Mouse (Mus musculus) small intestine, adult 2 months (tissue): Measurements from ENCODE around the gene Rad9a.

Experiments used
- CTCF ChIP-seq: fragments of 200-500 bp; IDR thresholded peaks from 2 replicates; pipeline ENCODE4 v1.5.1; 2012; ENCODE audit warnings: low read depth, mild to moderate bottlenecking, control low read depth, inconsistent platforms, low read length, moderate library complexity, mixed read lengths; ENCODE audit not compliant: insufficient replicate concordance, insufficient read length; ENCODE audit errors: extremely low read depth
- POLR2A ChIP-seq: fragments of 200-500 bp; IDR thresholded peaks from 2 replicates; pipeline ENCODE4 v1.6.1; 2012; ENCODE audit warnings: low read depth, mild to moderate bottlenecking, control low read depth, inconsistent platforms, low read length, moderate library complexity

- TF ChIP-seq POLR2A = no peak
- TF ChIP-seq CTCF = no peak
Observed at GRCm38 (mm10) chr19:4153232-4153654, 48.2 kb downstream of the Rad9a start, which contains the start of gene Ptprcap.
